Mouse (Mus musculus) MEL (cell line): Measurements from ENCODE around the gene Lrrfip1. TPM values are rescaled to one million over a fixed set of nuclear protein-coding genes. Genes with fewer than 3 reads are reported as not detected.
A peak's percentile ranks its signal among the peaks of the same experiment; 100 is the strongest.

Experiments
- DNase-seq: peaks from one replicate; pipeline ENCODE4 v3.0.0; 2011; ENCODE audit warnings: low read depth, low spot score
- H3K27ac ChIP-seq: 2 replicates; pipeline ENCODE4 v1.5.1; 2012; ENCODE audit warnings: low read depth, mild to moderate bottlenecking, control low read depth, low read length, moderate library complexity; ENCODE audit not compliant: control insufficient read depth
- H3K27me3 ChIP-seq, 2 experiments: fragments of 150-350 bp in 1 of 2; sonication (generic) in 1 of 2; 2 replicates each; pipeline ENCODE4 v1.6.1; 2012; ENCODE audit warnings: low read length in 2 of 2, mild to moderate bottlenecking in 2 of 2, improper control_type of control experiment in 1 of 2, moderate library complexity in 1 of 2; ENCODE audit not compliant: insufficient read depth in 2 of 2, control insufficient read depth in 1 of 2
- H3K36me3 ChIP-seq, 2 experiments: 2 replicates each; pipeline ENCODE4 v1.6.1; 2012 to 2014; ENCODE audit warnings: low read length in 2 of 2, improper control_type of control experiment in 1 of 2, inconsistent platforms in 1 of 2, mild to moderate bottlenecking in 1 of 2; ENCODE audit not compliant: insufficient read depth in 2 of 2, control insufficient read depth in 1 of 2
- H3K4me1 ChIP-seq, 2 experiments: fragments of 150-350 bp in 1 of 2; sonication (generic) in 1 of 2; 2 replicates each; pipeline ENCODE4 v1.6.1; 2012; ENCODE audit warnings: low read length in 2 of 2, improper control_type of control experiment in 1 of 2, mild to moderate bottlenecking in 1 of 2; ENCODE audit not compliant: insufficient read depth in 2 of 2, control insufficient read depth in 1 of 2
- H3K4me3 ChIP-seq, 2 experiments: fragments of 150-350 bp in 1 of 2; sonication (generic) in 1 of 2; 2 replicates each; pipeline ENCODE4 v1.5.1; 2012; ENCODE audit warnings: low read depth in 2 of 2, low read length in 2 of 2, mild to moderate bottlenecking in 2 of 2, moderate library complexity in 2 of 2, control low read depth in 1 of 2, improper control_type of control experiment in 1 of 2; ENCODE audit not compliant: control insufficient read depth in 1 of 2, insufficient read depth in 1 of 2
- H3K79me2 ChIP-seq: 2 replicates; pipeline ENCODE4 v1.6.1; 2012; ENCODE audit warnings: mild to moderate bottlenecking, low read length, moderate library complexity; ENCODE audit not compliant: control insufficient read depth, poor library complexity, insufficient read depth
- H3K9ac ChIP-seq: 2 replicates; pipeline ENCODE4 v1.6.1; 2012; ENCODE audit warnings: low read depth, mild to moderate bottlenecking, control low read depth, low read length, moderate library complexity; ENCODE audit not compliant: control insufficient read depth, poor library complexity, severe bottlenecking
- H3K9me3 ChIP-seq: fragments of 150-350 bp; sonication (generic); replicated peaks from 2 replicates; pipeline ENCODE4 v1.6.1; 2012; ENCODE audit warnings: mild to moderate bottlenecking, low read length, improper control_type of control experiment, moderate library complexity; ENCODE audit not compliant: insufficient read depth
- CHD1 ChIP-seq: IDR thresholded peaks from 2 replicates; pipeline ENCODE4 v1.6.1; 2012; ENCODE audit warnings: low read depth, mild to moderate bottlenecking, inconsistent platforms, low read length, improper control_type of control experiment
- CHD2 ChIP-seq: IDR thresholded peaks from 2 replicates; pipeline ENCODE4 v1.6.1; 2011; ENCODE audit warnings: low read length, improper control_type of control experiment
- ELF1 ChIP-seq: IDR thresholded peaks from 2 replicates; pipeline ENCODE4 v1.6.1; 2014; ENCODE audit warnings: low read depth, mild to moderate bottlenecking, inconsistent platforms, low read length, improper control_type of control experiment, moderate library complexity
- ETS1 ChIP-seq: IDR thresholded peaks from 2 replicates; pipeline ENCODE4 v1.6.1; 2012; ENCODE audit warnings: low read depth, mild to moderate bottlenecking, inconsistent platforms, low read length, improper control_type of control experiment, moderate library complexity
- JUND ChIP-seq: IDR thresholded peaks from 2 replicates; pipeline ENCODE4 v1.6.1; 2011; ENCODE audit warnings: low read depth, mild to moderate bottlenecking, improper control_type of control experiment, low read length
- MAX ChIP-seq: IDR thresholded peaks from 2 replicates; pipeline ENCODE4 v1.6.1; 2011; ENCODE audit warnings: low read length, improper control_type of control experiment
- MXI1 ChIP-seq: IDR thresholded peaks from 2 replicates; pipeline ENCODE4 v1.6.1; 2011; ENCODE audit warnings: mild to moderate bottlenecking, low read depth, low read length, improper control_type of control experiment
- NELFE ChIP-seq: IDR thresholded peaks from 2 replicates; pipeline ENCODE4 v1.6.1; 2011; ENCODE audit warnings: low read depth, low read length, improper control_type of control experiment
- NRF1 ChIP-seq: IDR thresholded peaks from 2 replicates; pipeline ENCODE4 v1.6.1; 2014; ENCODE audit warnings: low read depth, mild to moderate bottlenecking, inconsistent platforms, low read length, improper control_type of control experiment, moderate library complexity; ENCODE audit not compliant: poor library complexity, insufficient read depth, severe bottlenecking
- POLR2A ChIP-seq, 2 experiments: IDR thresholded peaks; 2 replicates each; pipeline ENCODE4 v1.6.1; 2011 to 2012; ENCODE audit warnings: low read length in 2 of 2, mild to moderate bottlenecking in 2 of 2, control low read depth in 1 of 2, improper control_type of control experiment in 1 of 2, low read depth in 1 of 2, moderate library complexity in 1 of 2; ENCODE audit not compliant: control insufficient read depth in 1 of 2, insufficient read depth in 1 of 2, poor library complexity in 1 of 2
- POLR2AphosphoS2 ChIP-seq: IDR thresholded peaks from 2 replicates; pipeline ENCODE4 v1.6.1; 2011; ENCODE audit warnings: low read length, improper control_type of control experiment
- POLR2AphosphoS5 ChIP-seq: IDR thresholded peaks from 2 replicates; pipeline ENCODE4 v1.6.1; 2012; ENCODE audit warnings: low read depth, borderline replicate concordance, mild to moderate bottlenecking, inconsistent platforms, low read length, moderate library complexity, mixed read lengths
- RAD21 ChIP-seq: IDR thresholded peaks from 2 replicates; pipeline ENCODE4 v1.6.1; 2011; ENCODE audit warnings: mild to moderate bottlenecking, low read depth, low read length, improper control_type of control experiment
- RCOR1 ChIP-seq: IDR thresholded peaks from 2 replicates; pipeline ENCODE4 v1.6.1; 2012; ENCODE audit warnings: low read depth, mild to moderate bottlenecking, inconsistent platforms, low read length, improper control_type of control experiment
- SMC3 ChIP-seq: IDR thresholded peaks from 2 replicates; pipeline ENCODE4 v1.6.1; 2011; ENCODE audit warnings: low read depth, low read length, improper control_type of control experiment
- TBP ChIP-seq: IDR thresholded peaks from 2 replicates; pipeline ENCODE4 v1.8.0; 2011; ENCODE audit warnings: low read depth, low read length, improper control_type of control experiment
- TCF12 ChIP-seq: IDR thresholded peaks from 2 replicates; pipeline ENCODE4 v1.6.1; 2014; ENCODE audit warnings: low read depth, mild to moderate bottlenecking, inconsistent platforms, low read length, improper control_type of control experiment, moderate library complexity
- UBTF ChIP-seq: IDR thresholded peaks from 2 replicates; pipeline ENCODE4 v1.6.1; 2012; ENCODE audit warnings: low read depth, mild to moderate bottlenecking, inconsistent platforms, low read length, improper control_type of control experiment, moderate library complexity, borderline replicate concordance; ENCODE audit not compliant: insufficient read depth
- ZKSCAN1 ChIP-seq: IDR thresholded peaks from 2 replicates; pipeline ENCODE4 v1.6.1; 2012; ENCODE audit warnings: low read depth, mild to moderate bottlenecking, inconsistent platforms, low read length, improper control_type of control experiment, moderate library complexity
- ZMIZ1 ChIP-seq: IDR thresholded peaks from 2 replicates; pipeline ENCODE4 v1.6.1; 2012; ENCODE audit warnings: low read depth, mild to moderate bottlenecking, inconsistent platforms, low read length, improper control_type of control experiment, moderate library complexity
- polyA plus RNA-seq, 2 experiments: library from polyadenylated mRNA; stranded (reverse) in 1 of 2; unstranded in 1 of 2; fragments of >175 nt in 1 of 2; fragments of >200 nt in 1 of 2; gene quantifications; 2 replicates each; pipeline versions ENCODE4 v1.2.1 to v1.2.4; 2012; ENCODE audit warnings: low replicate concordance in 2 of 2, low read depth in 1 of 2; ENCODE audit not compliant: insufficient read length in 2 of 2, insufficient read depth in 1 of 2, missing spikeins in 1 of 2
- total RNA-seq: library from RNA; depleted of rRNA; stranded (reverse); fragments of 300-350 nt; gene quantifications from 2 replicates; pipeline ENCODE4 v1.2.3, GENCODE M21; 2012

Gene Lrrfip1
- total and polyA plus RNA-seq, 3 experiments = 12.9 to 15.4 TPM; not detected in 1

GRCm38 (mm10) chr1:91062363-91062762 is 63.8 kb downstream of the Lrrfip1 start:
- TF ChIP-seq TCF12 (no peak), CHD2 (no peak), RCOR1 (no peak), POLR2AphosphoS5 (no peak), CHD1 (no peak), SMC3 (no peak), POLR2AphosphoS2 (no peak), ZKSCAN1 (no peak), UBTF (no peak)
- no peak overlapping the region for H3K27ac ChIP-seq
- H3K27me3 ChIP-seq = no peaks in the 10 kb centered on the region
- no peak overlapping the region for H3K9ac ChIP-seq
- peaks cover 0 to 43% of the 10 kb centered on the region in 2 experiments; a peak in 3 of 4 replicates for H3K36me3 ChIP-seq
- peaks cover 6% of the 10 kb centered on the region; the same call in 1 of the 2 replicates for H3K79me2 ChIP-seq
- H3K9me3 ChIP-seq = no peaks in the 10 kb centered on the region
- DNase-seq = no peak
- no peak overlapping the region for H3K4me3 ChIP-seq
- H3K4me1 ChIP-seq = peaks cover 30 to 52% of the 10 kb centered on the region in 2 experiments

- no peak overlapping the region for H3K4me3 ChIP-seq
- peak overlapping the region; percentile 68; the same call in 1 of the 2 replicates for H3K27ac ChIP-seq
These were observed 65.5 kb downstream of the Lrrfip1 start for GRCm38 (mm10) chr1:91064053-91064452.

More at GRCm38 (mm10) chr1:91064053-91064452, 65.5 kb downstream of the Lrrfip1 start:
- Histone ChIP-seq H3K9me3 (no peaks in the 10 kb centered on the region), H3K27me3 (no peaks in the 10 kb centered on the region), H3K9ac (no peak overlapping the region), H3K79me2 (no peaks in the 10 kb centered on the region; the same call in 1 of the 2 replicates), H3K4me1 (peaks cover 30 to 46% of the 10 kb centered on the region in 2 experiments), H3K36me3 (peaks cover 0 to 37% of the 10 kb centered on the region in 2 experiments; a peak in 3 of 4 replicates)
- no peak for TF ChIP-seq ETS1
- TF ChIP-seq TBP = no peak
- TF ChIP-seq ZMIZ1 = no peak
- TF ChIP-seq NRF1 = no peak
- TF ChIP-seq POLR2A (IDR thresholded peaks at IDR 0.05; ENCODE audit: control insufficient read depth in 1 of 2, insufficient read depth in 1 of 2, low read depth in 1 of 2, low read length in 2 of 2, poor library complexity in 1 of 2) = no peak
- no peak for TF ChIP-seq MAX
- no peak for TF ChIP-seq ZKSCAN1
- TF ChIP-seq RAD21 = no peak
- TF ChIP-seq NELFE = no peak
- TF ChIP-seq CHD1 = no peak
- no peak for TF ChIP-seq JUND
- no peak for TF ChIP-seq ELF1
- no peak for TF ChIP-seq RCOR1
- TF ChIP-seq MXI1 = no peak
- DNase-seq = no peak
